Mouse (Mus musculus) forebrain, postnatal 0 days (tissue): Measurements from ENCODE around the gene Ptprn2. TPM values are rescaled to one million over a fixed set of nuclear protein-coding genes. Genes with fewer than 3 reads are reported as not detected.

ENCODE experiments used
- ATAC-seq: fragments of 200-750 bp; cut with Nextera tagmentation; 2 replicates; pipeline ENCODE4 v1.8.0; 2017; ENCODE audit warnings: mild to moderate bottlenecking, moderate library complexity
- DNase-seq: peaks from one replicate; pipeline ENCODE4 v3.0.0-alpha.2; 2015
- H3K27ac ChIP-seq: fragments of 300-500 bp; sonication (generic); 2 replicates; pipeline ENCODE4 v1.5.1; 2014; ENCODE audit warnings: low read depth, mild to moderate bottlenecking, antibody characterized with exemption, low read length, moderate library complexity, mixed read lengths
- H3K27me3 ChIP-seq: fragments of 300-500 bp; sonication (generic); 2 replicates; pipeline ENCODE4 v1.6.1; 2014; ENCODE audit warnings: mild to moderate bottlenecking, low read length, mixed read lengths; ENCODE audit not compliant: insufficient read depth
- H3K36me3 ChIP-seq: fragments of 300-500 bp; sonication (generic); 2 replicates; pipeline ENCODE4 v1.6.1; 2014; ENCODE audit warnings: mild to moderate bottlenecking, moderate library complexity; ENCODE audit not compliant: insufficient read depth
- H3K4me1 ChIP-seq: fragments of 300-500 bp; sonication (generic); 2 replicates; pipeline ENCODE4 v1.6.1; 2014; ENCODE audit warnings: antibody characterized with exemption; ENCODE audit not compliant: insufficient read depth
- H3K4me2 ChIP-seq: fragments of 300-500 bp; sonication (generic); 2 replicates; pipeline ENCODE4 v1.6.1; 2014; ENCODE audit warnings: low read depth, mild to moderate bottlenecking, moderate library complexity
- H3K4me3 ChIP-seq: fragments of 300-500 bp; sonication (generic); 2 replicates; pipeline ENCODE4 v1.5.1; 2014; ENCODE audit warnings: low read depth, low read length, mixed read lengths
- H3K9ac ChIP-seq: fragments of 300-500 bp; sonication (generic); 2 replicates; pipeline ENCODE4 v1.6.1; 2014; ENCODE audit warnings: mild to moderate bottlenecking
- H3K9me3 ChIP-seq: fragments of 300-500 bp; sonication (generic); 2 replicates; pipeline ENCODE4 v1.6.1; 2016; ENCODE audit warnings: low read length
- CTCF ChIP-seq: sonication (generic); IDR thresholded peaks from 2 replicates; pipeline ENCODE4 v1.5.1; 2016; ENCODE audit warnings: antibody characterized with exemption, control low read depth, low read depth
- WGBS: fragments of 180-500 bp; shearing (Covaris S2); extraction: QIAGEN DNeasy Blood & Tissue Kit; methylation state at CpG from one replicate; pipeline ENCODE4 v1.1.7; 2014; 5-methylcytosine and 5-hydroxymethylcytosine counted together
- polyA plus RNA-seq: library from polyadenylated mRNA; unstranded; fragments of >200 nt; fragmentation: Nextera tagmentation; extraction: Ambion mirVana; gene quantifications from 2 replicates; pipeline ENCODE4 v1.2.1, GENCODE M21; 2015
- total RNA-seq: library from RNA; depleted of rRNA; stranded (reverse); fragments of >200 nt; gene quantifications from 2 replicates; pipeline ENCODE4 v1.2.3, GENCODE M21; 2014

Ptprn2 gene
- total and polyA plus RNA-seq, 2 experiments from 2014 or later: 15.9 to 91.1 TPM

- Histone ChIP-seq H3K27ac (no peak overlapping the region), H3K9ac (no peak overlapping the region), H3K27me3 (no peaks in the 10 kb centered on the region), H3K4me2 (no peak overlapping the region), H3K4me3 (no peak overlapping the region), H3K9me3 (no peaks in the 10 kb centered on the region), H3K4me1 (no peaks in the 10 kb centered on the region), H3K36me3 (no peaks in the 10 kb centered on the region)
- 69% methylated on average over 2 of the region's 2 CpGs for WGBS
- no peak for TF ChIP-seq CTCF
- no peak for DNase-seq
- no peak for ATAC-seq
Measured at GRCm38 (mm10) chr12:117296792-117297191, 811.3 kb downstream of the Ptprn2 start.

DNA sequence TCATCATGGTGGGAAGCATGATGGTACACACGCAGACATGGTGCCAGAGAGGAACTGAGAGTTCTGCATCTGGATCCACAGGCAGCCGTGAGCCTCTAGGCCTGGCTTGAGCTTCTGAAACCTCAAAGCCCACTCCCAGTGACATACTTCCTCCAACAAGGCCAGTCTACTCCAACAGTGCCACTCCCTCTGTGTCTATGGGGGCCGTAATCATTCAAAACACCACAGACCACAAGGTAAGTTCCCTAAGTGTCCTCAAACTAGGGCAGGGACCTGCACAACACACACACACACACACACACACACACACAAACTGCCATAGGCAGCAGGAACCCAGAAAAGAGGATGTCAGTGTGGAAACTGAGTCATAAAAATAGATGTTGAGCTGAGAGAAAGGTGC lies 813.6 kb downstream of the Ptprn2 start:
- no peaks in the 10 kb centered on the region for H3K27me3 ChIP-seq
- no peaks in the 10 kb centered on the region for H3K9me3 ChIP-seq
- DNase-seq (no peak), ATAC-seq (no peak)
- H3K4me2 ChIP-seq: no peak overlapping the region
- no peak for TF ChIP-seq CTCF
- no peak overlapping the region for H3K9ac ChIP-seq
- H3K27ac ChIP-seq: no peak overlapping the region
- H3K4me3 ChIP-seq: no peak overlapping the region
- no peaks in the 10 kb centered on the region for H3K4me1 ChIP-seq
- H3K36me3 ChIP-seq: no peaks in the 10 kb centered on the region
- 90% methylated on average over 3 of the region's 3 CpGs for WGBS

GRCm38 (mm10) chr12:117304751-117305624 lies 819.5 kb downstream of the Ptprn2 start:
- no peaks in the 10 kb centered on the region for H3K36me3 ChIP-seq
- TF ChIP-seq CTCF: no peak
- 45% methylated on average over 17 of the region's 17 CpGs for WGBS
- H3K27ac ChIP-seq: peak overlapping the region; percentile 73
- H3K9ac ChIP-seq: no peak overlapping the region
- H3K27me3 ChIP-seq: no peaks in the 10 kb centered on the region
- H3K4me2 ChIP-seq: no peak overlapping the region
- ATAC-seq: peak; percentile 76
- peak; percentile 58 for DNase-seq
- H3K9me3 ChIP-seq: no peaks in the 10 kb centered on the region
- H3K4me3 ChIP-seq: no peak overlapping the region
- H3K4me1 ChIP-seq: no peaks in the 10 kb centered on the region

DNA sequence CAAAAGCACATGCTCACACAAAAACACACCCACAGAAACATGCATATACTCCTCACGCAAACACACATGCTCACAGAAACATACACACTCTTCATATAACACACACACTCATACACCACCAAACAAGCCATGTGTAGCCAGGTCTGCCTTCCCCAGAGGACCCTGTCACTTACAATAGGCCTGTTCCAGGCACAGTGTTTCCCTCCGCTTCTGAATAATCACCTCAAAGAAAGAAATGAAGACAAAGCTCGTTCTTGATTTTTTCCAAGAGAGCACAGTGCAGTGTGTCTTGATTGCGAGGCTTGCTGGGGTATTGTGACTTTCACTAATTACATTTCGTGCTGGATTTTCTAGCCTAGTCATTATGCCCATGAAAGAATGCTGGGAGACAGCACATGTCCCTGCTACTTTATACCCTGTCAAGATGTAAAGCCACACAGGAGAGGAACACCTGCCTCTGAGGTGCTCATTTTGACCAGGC lies 820.1 kb downstream of the Ptprn2 start:
- no peak overlapping the region for H3K9ac ChIP-seq
- peaks cover under 1% of the 10 kb centered on the region; the same call in 1 of the 2 replicates for H3K9me3 ChIP-seq
- no peak overlapping the region for H3K4me2 ChIP-seq
- no peak overlapping the region for H3K4me3 ChIP-seq
- H3K27me3 ChIP-seq: no peaks in the 10 kb centered on the region
- peak; percentile 38 for ATAC-seq
- no peaks in the 10 kb centered on the region for H3K4me1 ChIP-seq
- peak overlapping the region; percentile 73 for H3K27ac ChIP-seq
- 31% methylated on average over 5 of the region's 5 CpGs for WGBS
- H3K36me3 ChIP-seq: no peaks in the 10 kb centered on the region
- DNase-seq: peak; percentile 29
- no peak for TF ChIP-seq CTCF

- Histone ChIP-seq H3K4me1 (no peaks in the 10 kb centered on the region), H3K9me3 (peaks cover 3% of the 10 kb centered on the region; the same call in 1 of the 2 replicates), H3K27ac (no peak overlapping the region), H3K9ac (no peak overlapping the region), H3K4me2 (no peak overlapping the region), H3K36me3 (no peaks in the 10 kb centered on the region), H3K27me3 (no peaks in the 10 kb centered on the region), H3K4me3 (no peak overlapping the region)
- DNase-seq: no peak
- no peak for TF ChIP-seq CTCF
- WGBS: 58% methylated on average over 6 of the region's 6 CpGs
- ATAC-seq: no peak
Measured at GRCm38 (mm10) chr12:117312079-117312478, 826.6 kb downstream of the Ptprn2 start.

DNA sequence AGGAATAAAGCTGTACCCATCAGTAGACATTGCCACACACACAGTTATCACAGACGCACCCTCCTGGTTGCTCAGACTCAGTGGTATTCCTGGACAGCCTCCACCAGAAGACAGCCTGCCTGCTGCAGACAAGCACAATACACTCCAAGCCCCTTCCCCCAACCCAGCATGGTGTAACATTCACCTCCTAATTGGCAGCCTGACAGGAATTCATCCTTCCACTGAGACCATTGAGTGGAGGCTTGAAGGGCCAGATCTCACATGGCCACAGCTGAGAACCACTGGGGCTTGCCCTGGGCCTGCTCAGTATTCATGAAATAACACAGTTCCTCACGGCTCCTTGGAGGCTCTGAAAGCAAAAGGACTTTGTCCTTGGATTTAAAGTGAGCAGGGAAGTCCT lies 829.5 kb downstream of the Ptprn2 start:
- no peak overlapping the region for H3K9ac ChIP-seq
- no peak overlapping the region for H3K4me3 ChIP-seq
- H3K9me3 ChIP-seq: peaks cover 3% of the 10 kb centered on the region; the same call in 1 of the 2 replicates
- H3K27ac ChIP-seq: no peak overlapping the region
- no peak for TF ChIP-seq CTCF
- H3K27me3 ChIP-seq: no peaks in the 10 kb centered on the region
- WGBS: 22% methylated on average over 2 of the region's 2 CpGs
- DNase-seq: no peak
- no peaks in the 10 kb centered on the region for H3K4me1 ChIP-seq
- H3K36me3 ChIP-seq: no peaks in the 10 kb centered on the region
- ATAC-seq: peak; percentile 74
- no peak overlapping the region for H3K4me2 ChIP-seq

DNA sequence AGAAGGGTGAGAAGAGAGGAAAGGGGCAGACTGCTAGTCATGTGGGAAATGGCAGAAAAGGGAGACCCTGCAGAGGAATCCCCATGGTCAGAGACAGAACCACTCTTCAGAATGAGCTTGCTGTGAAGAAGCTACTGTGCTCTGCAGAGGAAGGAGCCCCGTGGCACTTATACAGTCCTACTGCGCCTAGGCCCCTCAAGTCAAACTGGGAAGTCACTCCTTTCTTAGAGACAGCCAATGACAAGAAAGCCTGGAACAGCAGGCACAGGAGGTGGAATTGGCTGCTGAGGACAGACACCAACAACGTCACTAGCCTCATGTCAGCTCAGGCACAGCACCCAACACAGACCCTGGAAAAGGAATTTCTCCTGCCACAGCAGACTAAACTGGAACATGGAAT lies 830.1 kb downstream of the Ptprn2 start:
- Histone ChIP-seq H3K4me3 (no peak overlapping the region), H3K9me3 (peaks cover 2% of the 10 kb centered on the region; the same call in 1 of the 2 replicates), H3K27me3 (no peaks in the 10 kb centered on the region), H3K9ac (no peak overlapping the region), H3K4me1 (no peaks in the 10 kb centered on the region), H3K36me3 (no peaks in the 10 kb centered on the region), H3K27ac (no peak overlapping the region), H3K4me2 (no peak overlapping the region)
- WGBS: 88% methylated on average over 3 of the region's 3 CpGs
- DNase-seq (no peak), ATAC-seq (no peak)
- no peak for TF ChIP-seq CTCF
